Mouse (Mus musculus) midbrain, embryonic 16.5 days (tissue): Measurements from ENCODE around the gene Lipo2. TPM values are rescaled to one million over a fixed set of nuclear protein-coding genes. Genes with fewer than 3 reads are reported as not detected.
A peak's percentile ranks its signal among the peaks of the same experiment; 100 is the strongest.
"Not testable (repeated sequence)": the region's sequence is repeated elsewhere in the genome, so short reads cannot be mapped to it uniquely, and the experiment has no call there.

Source experiments
- ATAC-seq: fragments of 200-750 bp; cut with Nextera tagmentation; 2 replicates; pipeline ENCODE4 v1.8.0; 2017; ENCODE audit warnings: moderate TSS enrichment
- H3K27ac ChIP-seq: fragments of 300-500 bp; sonication (generic); 2 replicates; pipeline ENCODE4 v1.5.1; 2014; ENCODE audit warnings: mild to moderate bottlenecking, low read length, mixed read lengths
- H3K27me3 ChIP-seq: fragments of 300-500 bp; sonication (generic); 2 replicates; pipeline ENCODE4 v1.6.1; 2014; ENCODE audit warnings: low read depth, low read length, mixed read lengths; ENCODE audit not compliant: control insufficient read depth, insufficient read depth
- H3K36me3 ChIP-seq: fragments of 300-500 bp; sonication (generic); 2 replicates; pipeline ENCODE4 v1.6.1; 2014; ENCODE audit warnings: mild to moderate bottlenecking, low read length, moderate library complexity, mixed read lengths; ENCODE audit not compliant: control insufficient read depth, insufficient read depth
- H3K4me1 ChIP-seq: fragments of 300-500 bp; sonication (generic); 2 replicates; pipeline ENCODE4 v1.6.1; 2014; ENCODE audit warnings: mild to moderate bottlenecking, low read length, mixed read lengths; ENCODE audit not compliant: control insufficient read depth, insufficient read depth
- H3K4me2 ChIP-seq: fragments of 300-500 bp; sonication (generic); 2 replicates; pipeline ENCODE4 v1.6.1; 2014; ENCODE audit warnings: mild to moderate bottlenecking, low read length, mixed read lengths
- H3K4me3 ChIP-seq: fragments of 300-500 bp; sonication (generic); 2 replicates; pipeline ENCODE4 v1.5.1; 2014; ENCODE audit warnings: low read depth, mild to moderate bottlenecking, low read length, moderate library complexity, mixed read lengths
- H3K9ac ChIP-seq: fragments of 300-500 bp; sonication (generic); 2 replicates; pipeline ENCODE4 v1.6.1; 2014; ENCODE audit warnings: low read depth, low read length, mixed read lengths
- H3K9me3 ChIP-seq: fragments of 300-500 bp; sonication (generic); replicated peaks from 2 replicates; pipeline ENCODE4 v1.6.1; 2014; ENCODE audit warnings: mild to moderate bottlenecking, low read length, mixed read lengths; ENCODE audit not compliant: control insufficient read depth, poor library complexity, severe bottlenecking
- WGBS: fragments of 180-500 bp; shearing (Covaris S2); extraction: QIAGEN DNeasy Blood & Tissue Kit; methylation state at CpG from one replicate; pipeline ENCODE4 v1.1.7; 2014; 5-methylcytosine and 5-hydroxymethylcytosine counted together
- polyA plus RNA-seq: library from polyadenylated mRNA; unstranded; fragments of >200 nt; fragmentation: Nextera tagmentation; extraction: Ambion mirVana; gene quantifications from 2 replicates; pipeline ENCODE4 v1.2.1, GENCODE M21; 2015

The Lipo2 gene
- 1.2 and 1.7 TPM in 2 replicates for polyA plus RNA-seq

GRCm38 (mm10) chr19:33751259-33751658 is at the start of gene Lipo2:
TSS of gene Lipo2 (minus strand) at chr19:33751359.
- whole genome bisulfite sequencing: 100% methylated on average over 1 of the region's 1 CpGs
- H3K4me1 ChIP-seq, H3K27ac ChIP-seq, H3K27me3 ChIP-seq, H3K9ac ChIP-seq, H3K4me2 ChIP-seq, H3K36me3 ChIP-seq, H3K9me3 ChIP-seq, H3K4me3 ChIP-seq, ATAC-seq: not testable (repeated sequence)

GRCm38 (mm10) chr19:33787359-33787758 is 36.2 kb upstream of the Lipo2 start, which contains the start of gene Lipo1:
TSS of gene Lipo1 (minus strand) at chr19:33787459.
- ATAC-seq, H3K4me1 ChIP-seq, H3K4me3 ChIP-seq, H3K36me3 ChIP-seq, H3K9ac ChIP-seq, H3K27me3 ChIP-seq, H3K4me2 ChIP-seq, H3K27ac ChIP-seq, H3K9me3 ChIP-seq: not testable (repeated sequence)

DNA sequence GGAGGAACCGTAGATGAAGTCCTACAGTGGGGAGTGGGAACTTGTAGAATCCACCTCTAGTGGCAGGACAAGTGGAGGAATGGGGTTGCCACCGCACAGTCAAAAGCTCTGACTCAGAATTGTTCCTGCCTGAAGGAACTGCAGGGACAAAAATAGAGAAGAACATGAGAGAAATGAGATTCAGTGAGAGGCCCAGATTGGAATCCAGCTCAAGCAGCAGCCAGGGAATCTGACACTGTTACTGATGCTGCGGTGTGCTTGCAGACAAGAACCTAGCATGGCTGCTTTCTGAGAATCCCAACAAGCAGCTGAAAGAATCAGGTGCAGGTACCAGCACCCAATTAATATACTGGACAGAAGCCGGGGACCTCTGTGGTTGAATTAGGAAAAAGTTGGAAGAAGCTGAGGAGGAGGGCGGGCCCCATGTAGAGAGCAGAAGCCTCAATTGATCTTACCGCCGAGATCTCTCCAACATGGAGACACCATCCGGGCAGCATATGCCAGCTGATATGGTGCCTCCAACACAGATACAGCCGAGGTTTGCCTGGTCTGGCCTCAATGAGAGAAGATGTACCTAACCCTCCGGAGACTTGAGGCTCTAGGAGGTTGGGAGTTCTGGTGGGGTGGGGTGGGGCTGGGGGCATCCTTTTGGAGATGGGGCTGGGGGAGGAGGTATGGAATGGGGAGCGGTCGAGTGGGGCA is 35.6 kb upstream of the Lipo2 start:
- WGBS: 95% methylated on average over 12 of the region's 12 CpGs
- ATAC-seq: no peak
- H3K4me3 ChIP-seq: no peak overlapping the region

GRCm38 (mm10) chr19:33761287-33762086 is 10.3 kb upstream of the Lipo2 start, which contains the start of gene Lipo3:
TSS of gene Lipo3 (minus strand) at chr19:33761951.
- not testable (repeated sequence) for H3K4me1 ChIP-seq, H3K9me3 ChIP-seq, H3K27me3 ChIP-seq, H3K27ac ChIP-seq, H3K36me3 ChIP-seq, H3K9ac ChIP-seq
- peak within 1 kb of the TSS; percentile 46 for H3K4me2 ChIP-seq
- WGBS: 29% methylated on average over 12 of the region's 41 CpGs
- peak; percentile 99 for ATAC-seq
- H3K4me3 ChIP-seq: peak within 1 kb of the TSS; percentile 23

More for the DNA sequence above, 35.6 kb upstream of the Lipo2 start:
- Histone ChIP-seq H3K4me2 (no peak overlapping the region), H3K9me3 (no peaks in the 10 kb centered on the region), H3K36me3 (no peaks in the 10 kb centered on the region), H3K9ac (no peak overlapping the region), H3K27me3 (no peaks in the 10 kb centered on the region), H3K4me1 (no peaks in the 10 kb centered on the region), H3K27ac (no peak overlapping the region)

Other genes starting within 250 kb of the Lipo2 start
- gene Lipo4, start 233.6 kb downstream of the Lipo2 start, polyA plus RNA-seq: not detected in 2 replicates
- not detected in 2 replicates for gene Gm8978, start 126.1 kb downstream of the Lipo2 start, polyA plus RNA-seq
- 15.5 and 16.7 TPM in 2 replicates for gene Lipo3, start 10.6 kb upstream of the Lipo2 start, polyA plus RNA-seq
- gene Lipo1, start 36.1 kb upstream of the Lipo2 start, polyA plus RNA-seq: not detected in 2 replicates
- gene Lipf, start 209.8 kb upstream of the Lipo2 start, polyA plus RNA-seq: not detected in 2 replicates